Mouse (Mus musculus) heart, postnatal 25 days (tissue): ENCODE results near the gene Fbxo44. TPM values are rescaled to one million over a fixed set of nuclear protein-coding genes. Genes with fewer than 3 reads are reported as not detected.

Experiments used
- DNase-seq: peaks from one replicate; pipeline ENCODE4 v3.0.0; 2022; ENCODE audit warnings: low spot score
- intact Hi-C: fragments of 180-260 bp; cut with DNase I; formaldehyde crosslinking; loops from one replicate; pipeline ENCODE4 v1.15.1; 2025
- total RNA-seq, 2 experiments: library from RNA; stranded (reverse); gene quantifications; 2 replicates each; pipeline ENCODE4 v1.2.3; 2021

The Fbxo44 gene
- total RNA-seq, 2 experiments from 2014 or later, result 16.0 to 16.9 TPM

GRCm38 (mm10) chr4:148168287-148168686, 8.0 kb upstream of the Fbxo44 start:
- DNase-seq, result no peak
- intact Hi-C loops, result no loop called here

DNA sequence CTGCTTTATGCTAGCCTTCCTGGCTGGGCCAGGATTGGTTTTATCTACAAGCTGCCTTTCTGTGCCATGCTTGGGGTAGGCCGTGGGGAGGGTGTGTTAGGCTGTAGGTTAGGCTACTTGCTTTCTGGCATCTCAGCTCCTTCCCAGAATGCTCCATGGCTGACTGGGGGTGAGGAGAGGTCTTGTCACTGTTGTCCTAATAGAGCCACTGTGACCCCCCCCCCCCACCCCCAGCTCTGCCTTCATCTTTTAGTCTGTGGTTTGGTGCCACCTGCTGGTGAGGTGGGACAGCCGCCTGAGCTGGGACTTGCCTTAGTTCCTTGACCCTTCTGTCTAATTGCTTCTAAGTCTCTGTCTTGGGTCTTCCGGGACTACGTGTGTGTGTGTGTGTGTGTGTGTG, 6.7 kb upstream of the Fbxo44 start:
- intact Hi-C loops, result no loop called here
- DNase-seq, result no peak

GRCm38 (mm10) chr4:148166431-148166830, 6.1 kb upstream of the Fbxo44 start:
- intact Hi-C loops, result no loop called here
- no peak for DNase-seq

DNA sequence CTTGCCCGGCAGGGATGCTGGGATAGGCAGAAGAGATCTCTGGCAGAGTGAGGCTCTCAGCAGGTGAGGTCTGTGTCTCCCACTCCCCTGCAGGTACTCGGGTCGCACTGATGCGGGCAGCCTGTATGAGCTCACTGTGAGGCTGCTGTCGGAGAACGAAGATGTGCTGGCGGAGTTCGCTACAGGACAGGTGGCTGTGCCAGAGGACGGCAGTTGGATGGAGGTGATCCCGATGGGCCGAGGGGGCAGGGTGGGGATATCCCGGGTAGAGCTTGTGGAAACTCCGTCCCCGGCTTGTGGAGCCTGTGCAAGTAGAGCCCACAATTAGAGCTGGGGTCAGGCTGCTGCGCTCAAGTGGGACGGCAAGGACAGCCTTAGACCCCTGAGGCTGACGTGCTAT, 5.3 kb upstream of the Fbxo44 start:
- intact Hi-C loops, result loop anchor here (1.0 kb wide), 1 partner anchor 51 kb away; no protein-coding TSS in a partner anchor
- no peak for DNase-seq

GRCm38 (mm10) chr4:148164461-148164860, 4.2 kb upstream of the Fbxo44 start:
- no peak for DNase-seq
- intact Hi-C loops, result no loop called here

DNA sequence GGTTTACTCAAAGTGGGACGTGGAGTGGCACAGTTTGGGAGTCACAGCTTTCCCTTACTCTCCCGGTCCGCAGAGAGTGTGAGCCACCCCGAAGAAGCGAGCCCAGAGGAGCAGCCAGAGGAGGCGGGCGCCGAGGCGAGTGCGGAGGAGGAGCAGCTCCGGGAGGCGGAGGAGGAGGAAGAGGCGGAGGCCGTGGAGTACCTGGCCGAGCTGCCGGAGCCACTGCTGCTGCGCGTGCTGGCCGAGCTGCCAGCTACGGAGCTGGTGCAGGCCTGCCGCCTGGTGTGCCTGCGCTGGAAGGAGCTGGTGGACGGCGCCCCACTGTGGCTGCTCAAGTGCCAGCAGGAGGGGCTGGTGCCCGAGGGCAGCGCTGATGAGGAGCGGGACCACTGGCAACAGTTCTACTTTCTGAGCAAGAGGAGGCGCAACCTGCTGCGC, 3.7 kb upstream of the Fbxo44 start:
- intact Hi-C loops, result no loop called here
- DNase-seq, result peak; percentile 44

DNA sequence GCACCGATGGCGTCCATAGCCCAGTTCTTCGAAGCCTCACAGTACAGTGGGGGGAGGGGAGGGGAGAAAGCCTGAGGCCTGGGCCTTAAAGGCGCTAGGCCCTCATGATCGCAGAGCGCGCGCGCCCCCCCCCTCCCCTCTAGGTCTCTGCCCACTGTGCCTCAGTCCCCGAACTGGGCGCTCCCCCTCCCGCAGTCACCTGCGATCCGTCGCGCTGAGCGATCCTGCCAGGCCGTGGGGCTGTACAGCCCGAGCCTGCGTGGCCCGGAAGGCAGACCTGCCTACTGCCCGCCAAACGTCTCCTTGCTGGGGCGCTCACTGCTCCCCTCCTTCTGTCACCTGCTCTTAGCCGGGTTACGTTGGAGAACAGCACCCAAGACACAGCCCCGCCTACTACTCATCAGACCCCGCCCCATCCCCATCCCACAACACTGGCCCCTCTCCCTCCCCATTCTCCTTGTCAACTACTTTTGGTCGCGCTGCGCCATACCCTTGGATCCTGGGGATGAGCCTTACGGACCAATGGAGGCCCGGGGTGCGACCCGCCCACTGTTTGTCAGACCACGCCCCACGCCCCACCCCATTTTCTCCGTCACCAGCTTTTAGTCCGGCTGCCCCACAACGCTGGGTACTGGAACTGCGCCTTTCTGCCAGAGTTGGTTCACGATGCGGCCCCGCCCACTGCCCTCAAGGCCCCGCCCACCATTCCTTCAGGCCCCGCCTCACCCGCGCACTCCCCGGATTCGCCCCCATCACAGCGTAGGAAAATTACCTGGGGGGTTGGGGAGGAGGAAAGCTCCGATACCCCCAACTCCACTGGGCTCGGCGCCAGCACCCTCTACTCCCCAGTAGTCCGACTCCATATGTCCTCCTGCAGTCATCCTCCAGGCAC, 492 bp downstream of the Fbxo44 start:
- DNase-seq, result peak; percentile 76
- intact Hi-C loops, result loop anchor here (10.0 kb wide), 1 partner anchor 215 kb away; the partner anchor contains the start of gene 2510039O18Rik

DNA sequence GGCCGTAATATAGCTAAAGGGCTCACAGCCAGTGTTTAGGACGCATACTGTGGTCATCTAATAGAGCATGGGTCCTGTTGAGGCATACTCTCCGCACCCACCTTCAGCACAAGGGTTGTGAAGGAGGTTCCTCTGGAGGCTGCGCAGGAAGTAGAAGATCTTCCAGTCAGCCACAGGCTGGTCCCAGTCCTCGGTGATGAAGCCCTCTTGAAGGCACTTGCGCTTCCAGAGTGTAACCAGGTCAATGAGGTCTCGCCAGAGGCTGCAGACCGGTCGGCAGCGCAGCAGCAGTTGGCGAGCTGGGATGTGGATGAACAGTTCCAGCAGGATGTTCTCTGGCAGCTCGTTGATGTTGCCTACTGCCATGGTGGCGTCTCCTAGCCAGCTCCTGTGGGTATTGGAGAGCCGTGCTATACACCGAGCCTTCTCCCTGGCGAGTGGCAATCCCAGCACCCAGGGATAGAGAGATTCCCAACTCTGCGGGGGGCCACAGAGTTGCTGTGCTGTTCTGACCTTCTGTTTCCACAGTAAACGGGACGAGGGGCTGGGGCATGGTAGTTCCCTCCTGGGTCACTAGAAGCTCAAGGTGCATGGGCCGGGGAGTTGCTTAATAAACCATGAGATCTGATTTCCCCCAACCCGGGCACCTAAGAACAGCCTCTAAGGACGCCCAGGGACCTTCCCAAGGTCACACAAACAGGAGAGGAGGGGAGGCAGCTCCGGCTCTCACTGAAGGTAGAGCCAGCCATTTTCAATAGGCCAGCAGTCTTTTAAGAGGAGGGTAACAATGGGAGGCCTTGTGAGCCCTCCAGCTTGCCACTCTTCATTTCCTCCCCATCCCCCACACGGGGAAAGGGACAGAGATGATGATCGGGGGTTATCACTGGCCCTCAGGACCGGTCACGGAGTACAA, 1.6 kb downstream of the Fbxo44 start:
- DNase-seq, result no peak
- intact Hi-C loops, result loop anchor here (10.0 kb wide), 1 partner anchor 214 kb away; the partner anchor contains the start of gene 2510039O18Rik

- DNase-seq, result no peak
These were observed 5.3 kb downstream of the Fbxo44 start for GRCm38 (mm10) chr4:148154982-148155381.

GRCm38 (mm10) chr4:148154006-148154405, 6.3 kb downstream of the Fbxo44 start:
- DNase-seq, result no peak
- intact Hi-C loops, result loop anchor here (2.0 to 10.0 kb wide), 2 partner anchors 13 to 209 kb away; partner anchors contain the start of gene 2510039O18Rik

More at GRCm38 (mm10) chr4:148154982-148155381, 5.3 kb downstream of the Fbxo44 start:
- intact Hi-C loops, result loop anchor here (2.0 to 10.0 kb wide), 2 partner anchors 14 to 210 kb away; partner anchors contain the start of gene 2510039O18Rik

GRCm38 (mm10) chr4:148152547-148152946, 7.7 kb downstream of the Fbxo44 start:
- intact Hi-C loops, result loop anchor here (1.0 to 10.0 kb wide), 2 partner anchors 38 to 208 kb away; partner anchors contain the start of gene 2510039O18Rik
- no peak for DNase-seq

DNA sequence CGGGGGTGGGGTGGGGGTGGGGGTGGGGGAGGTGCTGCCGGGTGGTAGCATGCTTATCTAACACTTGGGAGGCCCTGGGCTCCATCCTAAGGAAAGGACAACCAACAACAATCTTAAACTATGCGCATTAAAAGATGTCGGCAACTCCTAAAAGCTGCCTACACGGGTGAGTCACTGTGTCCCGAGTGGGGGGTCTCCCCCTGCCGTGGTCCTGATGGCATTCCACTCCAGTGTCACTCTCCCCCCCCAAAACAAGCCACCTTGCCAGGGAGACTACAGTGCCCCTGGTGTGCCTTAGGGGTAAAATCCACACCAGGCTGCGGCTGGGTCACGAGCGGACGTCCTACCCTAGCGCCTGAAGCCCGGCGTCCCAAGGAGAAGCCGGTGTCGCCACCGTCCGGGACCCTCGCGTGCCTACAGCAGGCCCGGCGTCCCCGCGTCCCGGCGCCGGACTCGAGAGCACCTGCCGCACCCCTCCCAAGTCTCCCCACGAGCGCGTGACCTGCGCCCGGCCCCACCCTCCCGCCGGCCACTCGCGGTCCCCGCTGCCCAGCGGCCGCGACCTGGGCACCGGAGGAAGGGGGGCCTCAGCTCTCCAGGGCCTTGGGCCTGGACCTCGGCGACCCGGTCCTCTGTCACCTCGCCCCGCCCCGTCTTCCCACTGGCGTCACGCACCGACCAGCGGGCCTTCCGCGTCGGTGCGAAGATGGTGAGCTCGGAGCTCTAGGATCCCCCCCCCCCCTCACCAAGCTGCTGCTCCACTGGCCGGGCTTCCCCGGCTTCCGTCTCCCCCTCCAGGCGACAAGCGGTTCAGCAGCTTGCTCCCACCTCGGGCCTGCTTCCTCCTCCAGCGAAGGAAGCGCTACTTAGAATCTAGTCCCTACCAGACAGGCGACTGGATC, 8.8 kb downstream of the Fbxo44 start, which contains the start of gene Fbxo6:
Gene Fbxo6 (minus strand): TSS at position 874 of the 902 bp plus-strand sequence.
- peak; percentile 85 for DNase-seq
- intact Hi-C loops, result loop anchor here (1.0 to 10.0 kb wide), 2 partner anchors 37 to 207 kb away; partner anchors contain the start of gene 2510039O18Rik

GRCm38 (mm10) chr4:148150953-148151266, 9.4 kb downstream of the Fbxo44 start:
- no peak for DNase-seq
- intact Hi-C loops, result loop anchor here (10.0 kb wide), 1 partner anchor 206 kb away; the partner anchor contains the start of gene 2510039O18Rik

- intact Hi-C loops, result loop anchor here (10.0 kb wide), 1 partner anchor 205 kb away; the partner anchor contains the start of gene 2510039O18Rik
- no peak for DNase-seq
These were observed 10.0 kb downstream of the Fbxo44 start for GRCm38 (mm10) chr4:148150242-148150641.

- intact Hi-C loops, result no loop called here
- no peak for DNase-seq
These were observed 10.7 kb downstream of the Fbxo44 start for GRCm38 (mm10) chr4:148149540-148149939.

DNA sequence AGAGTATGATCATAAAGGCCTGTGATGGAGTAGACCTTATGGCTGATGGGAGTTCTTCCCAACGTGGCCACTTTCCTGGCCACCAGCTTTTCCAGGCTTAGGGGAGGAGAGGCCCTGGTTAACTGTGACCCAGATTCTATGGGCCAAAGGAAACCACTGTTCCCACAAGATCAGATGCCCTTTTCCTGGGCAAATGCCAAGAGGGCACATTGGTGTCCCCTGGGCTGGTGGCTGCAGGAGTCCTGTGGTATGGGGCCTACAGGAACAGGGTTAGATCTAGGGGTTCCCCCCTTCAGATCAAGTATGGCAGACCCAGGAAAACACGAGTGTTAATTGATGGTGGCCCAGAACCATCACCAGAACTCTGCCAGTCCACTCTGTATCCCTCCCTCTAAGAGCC, 12.6 kb downstream of the Fbxo44 start:
- intact Hi-C loops, result no loop called here
- no peak for DNase-seq

DNA sequence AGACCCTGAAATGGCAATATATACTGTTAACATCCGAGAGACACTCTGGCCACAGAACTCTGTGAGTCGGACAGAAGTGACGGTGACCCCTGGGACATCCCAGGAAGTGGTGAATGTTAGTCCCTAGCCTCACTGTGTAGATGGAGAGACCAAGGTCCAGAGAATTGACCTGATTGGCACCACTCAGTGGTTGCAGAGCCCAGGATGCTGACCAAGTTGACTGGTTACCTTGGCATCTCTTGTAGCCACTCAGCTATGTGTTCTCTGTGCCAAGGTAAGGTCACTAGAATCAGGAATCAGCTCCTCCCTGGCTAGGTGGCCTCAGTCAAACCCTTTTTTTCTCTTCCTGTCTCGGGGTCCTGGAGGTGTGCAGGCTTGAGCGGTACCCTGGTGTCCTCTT, 16.6 kb downstream of the Fbxo44 start:
- intact Hi-C loops, result no loop called here
- no peak for DNase-seq

DNA sequence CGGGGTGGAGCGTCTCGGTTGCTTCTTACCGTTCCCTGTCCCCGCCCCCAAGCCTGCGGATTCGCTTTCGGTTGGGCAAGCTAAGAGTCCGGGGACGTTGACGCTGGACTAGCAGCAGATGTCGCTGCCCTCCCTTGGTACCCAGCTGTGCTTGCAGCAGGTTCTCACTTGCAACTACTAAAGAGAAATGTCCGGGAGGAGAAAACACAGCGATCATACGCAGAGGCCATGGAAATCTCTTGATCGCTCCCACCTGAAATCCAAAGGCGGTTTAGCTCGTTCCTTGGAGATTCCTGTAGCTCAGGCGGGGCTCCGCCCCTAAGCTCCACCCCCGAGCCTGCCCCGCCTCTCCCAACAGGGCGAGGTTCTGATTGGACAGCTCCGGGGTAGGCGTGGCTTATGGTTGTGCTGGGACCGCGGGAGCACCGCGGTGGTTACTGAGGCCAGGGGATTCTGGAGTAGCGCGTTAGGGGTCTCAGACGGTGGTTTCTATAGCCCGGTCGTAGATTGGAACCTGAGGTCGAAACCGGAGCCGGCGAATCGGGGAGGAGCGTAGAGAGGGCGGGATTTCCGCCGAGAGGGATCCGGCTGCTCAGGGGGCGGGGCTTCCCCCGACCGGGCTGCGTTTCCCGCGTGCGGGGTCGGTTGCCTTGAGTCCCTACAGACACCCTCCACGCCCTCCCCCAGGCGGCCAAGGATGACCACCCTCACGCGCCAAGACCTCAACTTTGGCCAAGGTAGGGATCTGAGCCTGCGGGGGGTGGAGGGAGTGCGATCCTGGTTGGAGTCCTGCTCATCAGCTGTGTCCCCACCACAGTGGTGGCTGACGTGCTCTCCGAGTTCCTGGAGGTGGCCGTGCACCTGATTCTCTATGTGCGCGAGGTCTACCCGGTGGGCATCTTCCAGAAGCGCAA, 19.9 kb downstream of the Fbxo44 start:
- intact Hi-C loops, result loop anchor here (2.0 kb wide), 1 partner anchor 14 kb away; no protein-coding TSS in a partner anchor
- peak; percentile 87 for DNase-seq
